Mouse (Mus musculus) MEL (cell line): ENCODE measurements at regions not wholly inside any gene's neighbourhood (a gene's known extent, or its start where the extent isn't known, plus 50 kb on each side); places are given as distances from the start of the nearest gene placed in this dataset.

Source experiments
- DNase-seq: peaks from one replicate; pipeline ENCODE4 v3.0.0; 2011; ENCODE audit warnings: low read depth, low spot score
- H3K27ac ChIP-seq: 2 replicates; pipeline ENCODE4 v1.5.1; 2012; ENCODE audit warnings: low read depth, mild to moderate bottlenecking, control low read depth, low read length, moderate library complexity; ENCODE audit not compliant: control insufficient read depth
- H3K27me3 ChIP-seq, 2 experiments: fragments of 150-350 bp in 1 of 2; sonication (generic) in 1 of 2; 2 replicates each; pipeline ENCODE4 v1.6.1; 2012; ENCODE audit warnings: low read length in 2 of 2, mild to moderate bottlenecking in 2 of 2, improper control_type of control experiment in 1 of 2, moderate library complexity in 1 of 2; ENCODE audit not compliant: insufficient read depth in 2 of 2, control insufficient read depth in 1 of 2
- H3K36me3 ChIP-seq, 2 experiments: 2 replicates each; pipeline ENCODE4 v1.6.1; 2012 to 2014; ENCODE audit warnings: low read length in 2 of 2, improper control_type of control experiment in 1 of 2, inconsistent platforms in 1 of 2, mild to moderate bottlenecking in 1 of 2; ENCODE audit not compliant: insufficient read depth in 2 of 2, control insufficient read depth in 1 of 2
- H3K4me1 ChIP-seq, 2 experiments: fragments of 150-350 bp in 1 of 2; sonication (generic) in 1 of 2; 2 replicates each; pipeline ENCODE4 v1.6.1; 2012; ENCODE audit warnings: low read length in 2 of 2, improper control_type of control experiment in 1 of 2, mild to moderate bottlenecking in 1 of 2; ENCODE audit not compliant: insufficient read depth in 2 of 2, control insufficient read depth in 1 of 2
- H3K4me3 ChIP-seq, 2 experiments: fragments of 150-350 bp in 1 of 2; sonication (generic) in 1 of 2; 2 replicates each; pipeline ENCODE4 v1.5.1; 2012; ENCODE audit warnings: low read depth in 2 of 2, low read length in 2 of 2, mild to moderate bottlenecking in 2 of 2, moderate library complexity in 2 of 2, control low read depth in 1 of 2, improper control_type of control experiment in 1 of 2; ENCODE audit not compliant: control insufficient read depth in 1 of 2, insufficient read depth in 1 of 2
- H3K79me2 ChIP-seq: 2 replicates; pipeline ENCODE4 v1.6.1; 2012; ENCODE audit warnings: mild to moderate bottlenecking, low read length, moderate library complexity; ENCODE audit not compliant: control insufficient read depth, poor library complexity, insufficient read depth
- H3K9ac ChIP-seq: 2 replicates; pipeline ENCODE4 v1.6.1; 2012; ENCODE audit warnings: low read depth, mild to moderate bottlenecking, control low read depth, low read length, moderate library complexity; ENCODE audit not compliant: control insufficient read depth, poor library complexity, severe bottlenecking
- H3K9me3 ChIP-seq: fragments of 150-350 bp; sonication (generic); replicated peaks from 2 replicates; pipeline ENCODE4 v1.6.1; 2012; ENCODE audit warnings: mild to moderate bottlenecking, low read length, improper control_type of control experiment, moderate library complexity; ENCODE audit not compliant: insufficient read depth
- BHLHE40 ChIP-seq: IDR thresholded peaks from 2 replicates; pipeline ENCODE4 v1.6.1; 2012; ENCODE audit warnings: low read depth, mild to moderate bottlenecking, inconsistent platforms, low read length, improper control_type of control experiment, borderline replicate concordance
- CHD1 ChIP-seq: IDR thresholded peaks from 2 replicates; pipeline ENCODE4 v1.6.1; 2012; ENCODE audit warnings: low read depth, mild to moderate bottlenecking, inconsistent platforms, low read length, improper control_type of control experiment
- E2F4 ChIP-seq: IDR thresholded peaks from 2 replicates; pipeline ENCODE4 v1.6.1; 2011; ENCODE audit warnings: low read depth, low read length, improper control_type of control experiment, borderline replicate concordance
- ELF1 ChIP-seq: IDR thresholded peaks from 2 replicates; pipeline ENCODE4 v1.6.1; 2014; ENCODE audit warnings: low read depth, mild to moderate bottlenecking, inconsistent platforms, low read length, improper control_type of control experiment, moderate library complexity
- JUND ChIP-seq: IDR thresholded peaks from 2 replicates; pipeline ENCODE4 v1.6.1; 2011; ENCODE audit warnings: low read depth, mild to moderate bottlenecking, improper control_type of control experiment, low read length
- KAT2A ChIP-seq: conservative IDR thresholded peaks from 2 replicates; pipeline ENCODE4 v1.6.1; 2012; ENCODE audit warnings: low read depth, low read length, improper control_type of control experiment, inconsistent platforms
- MAZ ChIP-seq: IDR thresholded peaks from 2 replicates; pipeline ENCODE4 v1.6.1; 2012; ENCODE audit warnings: low read depth, mild to moderate bottlenecking, inconsistent platforms, low read length, improper control_type of control experiment
- POLR2A ChIP-seq, 2 experiments: IDR thresholded peaks; 2 replicates each; pipeline ENCODE4 v1.6.1; 2011 to 2012; ENCODE audit warnings: low read length in 2 of 2, mild to moderate bottlenecking in 2 of 2, control low read depth in 1 of 2, improper control_type of control experiment in 1 of 2, low read depth in 1 of 2, moderate library complexity in 1 of 2; ENCODE audit not compliant: control insufficient read depth in 1 of 2, insufficient read depth in 1 of 2, poor library complexity in 1 of 2
- POLR2AphosphoS5 ChIP-seq: IDR thresholded peaks from 2 replicates; pipeline ENCODE4 v1.6.1; 2012; ENCODE audit warnings: low read depth, borderline replicate concordance, mild to moderate bottlenecking, inconsistent platforms, low read length, moderate library complexity, mixed read lengths
- TAL1 ChIP-seq: IDR thresholded peaks from 2 replicates; pipeline ENCODE4 v1.6.1; 2012; ENCODE audit warnings: mild to moderate bottlenecking, inconsistent platforms, low read length, moderate library complexity, mixed read lengths
- TBP ChIP-seq: IDR thresholded peaks from 2 replicates; pipeline ENCODE4 v1.8.0; 2011; ENCODE audit warnings: low read depth, low read length, improper control_type of control experiment
- TCF12 ChIP-seq: IDR thresholded peaks from 2 replicates; pipeline ENCODE4 v1.6.1; 2014; ENCODE audit warnings: low read depth, mild to moderate bottlenecking, inconsistent platforms, low read length, improper control_type of control experiment, moderate library complexity
- UBTF ChIP-seq: IDR thresholded peaks from 2 replicates; pipeline ENCODE4 v1.6.1; 2012; ENCODE audit warnings: low read depth, mild to moderate bottlenecking, inconsistent platforms, low read length, improper control_type of control experiment, moderate library complexity, borderline replicate concordance; ENCODE audit not compliant: insufficient read depth
- ZKSCAN1 ChIP-seq: IDR thresholded peaks from 2 replicates; pipeline ENCODE4 v1.6.1; 2012; ENCODE audit warnings: low read depth, mild to moderate bottlenecking, inconsistent platforms, low read length, improper control_type of control experiment, moderate library complexity
- ZMIZ1 ChIP-seq: IDR thresholded peaks from 2 replicates; pipeline ENCODE4 v1.6.1; 2012; ENCODE audit warnings: low read depth, mild to moderate bottlenecking, inconsistent platforms, low read length, improper control_type of control experiment, moderate library complexity
- ZNF384 ChIP-seq: IDR thresholded peaks from 2 replicates; pipeline ENCODE4 v1.6.1; 2012; ENCODE audit warnings: low read depth, mild to moderate bottlenecking, inconsistent platforms, low read length, improper control_type of control experiment

- TF ChIP-seq ZKSCAN1 (no peak), ZMIZ1 (no peak), UBTF (no peak), CHD1 (no peak), E2F4 (no peak), POLR2A (IDR thresholded peaks at IDR 0.05; ENCODE audit: control insufficient read depth in 1 of 2, insufficient read depth in 1 of 2, low read depth in 1 of 2, low read length in 2 of 2, poor library complexity in 1 of 2) (no peak), JUND (no peak), MAZ (no peak)
- Histone ChIP-seq H3K79me2 (no peaks in the 10 kb centered on the region), H3K36me3 (no peaks in the 10 kb centered on the region), H3K9ac (no peak overlapping the region), H3K9me3 (no peaks in the 10 kb centered on the region), H3K27me3 (no peaks in the 10 kb centered on the region), H3K4me3 (no peak overlapping the region), H3K4me1 (no peaks in the 10 kb centered on the region), H3K27ac (no peak overlapping the region)
- DNase-seq = no peak
Observed at GRCm38 (mm10) chr2:56997500-56997899, 126.3 kb downstream of the Nr4a2 start.

DNA sequence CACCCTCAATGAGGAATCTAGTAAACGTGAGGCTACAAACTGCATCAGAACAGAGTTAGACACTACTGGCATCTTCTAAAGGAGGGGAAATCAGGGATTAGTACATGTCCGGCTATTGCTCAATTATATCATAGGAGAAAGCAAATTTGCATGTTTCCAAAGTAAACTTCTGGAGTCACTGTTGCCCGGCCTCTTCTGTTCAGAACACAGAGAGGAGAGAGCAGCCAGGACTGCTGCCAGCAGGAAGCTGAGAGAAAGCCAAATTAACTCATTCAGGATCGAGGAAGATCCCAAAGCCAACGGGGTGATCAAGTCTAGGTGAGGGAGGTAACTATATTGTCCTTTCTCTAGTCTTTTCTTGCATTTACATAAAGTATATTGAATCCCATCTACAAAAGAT, 131.0 kb downstream of the Nr4a2 start:
- no peak for TF ChIP-seq TAL1
- no peak for TF ChIP-seq TBP
- TF ChIP-seq TCF12 = no peak
- no peak for TF ChIP-seq CHD1
- no peak for TF ChIP-seq ELF1
- TF ChIP-seq BHLHE40 = no peak
- TF ChIP-seq KAT2A = no peak
- H3K27ac ChIP-seq = no peak overlapping the region
- no peak for DNase-seq
- H3K9me3 ChIP-seq = no peaks in the 10 kb centered on the region
- no peak overlapping the region for H3K4me3 ChIP-seq
- H3K79me2 ChIP-seq = no peaks in the 10 kb centered on the region
- H3K4me1 ChIP-seq = no peaks in the 10 kb centered on the region
- H3K36me3 ChIP-seq = no peaks in the 10 kb centered on the region
- H3K27me3 ChIP-seq = no peaks in the 10 kb centered on the region
- H3K9ac ChIP-seq = no peak overlapping the region

GRCm38 (mm10) chr2:56991821-56992220, 132.0 kb downstream of the Nr4a2 start:
- Histone ChIP-seq H3K9ac (no peak overlapping the region), H3K9me3 (no peaks in the 10 kb centered on the region), H3K27ac (no peak overlapping the region), H3K36me3 (no peaks in the 10 kb centered on the region), H3K79me2 (no peaks in the 10 kb centered on the region), H3K27me3 (0 out of 4 replicates have a peak, but pooled peaks cover 0 to 2% of the 10 kb centered on the region in 2 experiments), H3K4me3 (no peak overlapping the region), H3K4me1 (no peaks in the 10 kb centered on the region)
- no peak for DNase-seq
- no peak for TF ChIP-seq CHD1
- TF ChIP-seq ZNF384 = no peak
- TF ChIP-seq POLR2AphosphoS5 = no peak
